Mouse (Mus musculus) ES-E14 (cell line): ENCODE results near the gene Atp1a4. TPM values are rescaled to one million over a fixed set of nuclear protein-coding genes. Genes with fewer than 3 reads are reported as not detected.

Experiments used
- DNase-seq: peaks from one replicate; pipeline ENCODE4 v3.0.0-alpha.2; 2013; ENCODE audit warnings: low read depth, low spot score
- H3K27ac ChIP-seq: 2 replicates; pipeline ENCODE4 v1.5.1; 2012; ENCODE audit warnings: low read depth, mild to moderate bottlenecking, low read length, moderate library complexity, mixed read lengths; ENCODE audit not compliant: poor library complexity, insufficient read depth, severe bottlenecking
- H3K36me3 ChIP-seq: 2 replicates; pipeline ENCODE4 v1.6.1; 2012; ENCODE audit warnings: mild to moderate bottlenecking, low read length, moderate library complexity, mixed read lengths; ENCODE audit not compliant: control insufficient read depth, poor library complexity, insufficient read depth, severe bottlenecking
- H3K4me1 ChIP-seq, 2 experiments: fragments of 150-350 bp in 1 of 2; sonication (generic) in 1 of 2; 2 replicates each; pipeline ENCODE4 v1.6.1; 2012; ENCODE audit warnings: low read length in 2 of 2, mild to moderate bottlenecking in 1 of 2, mixed read lengths in 1 of 2; ENCODE audit not compliant: control insufficient read depth in 2 of 2, insufficient read depth in 2 of 2, poor library complexity in 1 of 2
- H3K4me3 ChIP-seq, 2 experiments: fragments of 150-350 bp in 1 of 2; sonication (generic) in 1 of 2; 2 replicates each; pipeline ENCODE4 v1.5.1; 2012; ENCODE audit warnings: low read length in 2 of 2, low read depth in 1 of 2, mild to moderate bottlenecking in 1 of 2, mixed read lengths in 1 of 2; ENCODE audit not compliant: insufficient read depth in 1 of 2, poor library complexity in 1 of 2, severe bottlenecking in 1 of 2
- H3K9ac ChIP-seq: 2 replicates; pipeline ENCODE4 v1.6.1; 2012; ENCODE audit warnings: low read depth, mild to moderate bottlenecking, low read length, mixed read lengths; ENCODE audit not compliant: poor library complexity, insufficient read depth, severe bottlenecking
- H3K9me3 ChIP-seq: fragments of 150-350 bp; sonication (generic); 2 replicates; pipeline ENCODE4 v1.6.1; 2012; ENCODE audit warnings: low read depth, mild to moderate bottlenecking, low read length; ENCODE audit not compliant: control insufficient read depth, insufficient read depth
- CHD2 ChIP-seq: IDR thresholded peaks from 2 replicates; pipeline ENCODE4 v1.6.1; 2014; ENCODE audit warnings: mild to moderate bottlenecking, low read depth, low read length, inconsistent platforms
- HCFC1 ChIP-seq: IDR thresholded peaks from 2 replicates; pipeline ENCODE4 v1.6.1; 2012; ENCODE audit warnings: low read length, inconsistent platforms, borderline replicate concordance; ENCODE audit not compliant: insufficient read depth
- MAFK ChIP-seq: IDR thresholded peaks from 2 replicates; pipeline ENCODE4 v1.6.1; 2014; ENCODE audit warnings: mild to moderate bottlenecking, low read depth, low read length, inconsistent platforms; ENCODE audit not compliant: insufficient read depth
- ZC3H11A ChIP-seq: IDR thresholded peaks from 2 replicates; pipeline ENCODE4 v1.6.1; 2012; ENCODE audit warnings: low read depth, mild to moderate bottlenecking, inconsistent platforms, low read length, borderline replicate concordance
- ZNF384 ChIP-seq: IDR thresholded peaks from 2 replicates; pipeline ENCODE4 v1.6.1; 2012; ENCODE audit warnings: low read depth, low read length, inconsistent platforms
- in situ Hi-C, 2 experiments: fragments of 600-800 bp; cut with MboI; formaldehyde crosslinking; loops; one replicate each; pipeline ENCODE4 v1.15.1; 2025; ENCODE audit warnings: low sequenced_read_pairs in 2 of 2, inconsistent platforms in 1 of 2; ENCODE audit not compliant: unreplicated experiment in 2 of 2
- total RNA-seq: library from RNA; depleted of rRNA; stranded (reverse); fragments of 300-350 nt; gene quantifications from 2 replicates; pipeline ENCODE4 v1.2.3, GENCODE M21; 2012

Gene Atp1a4
- total RNA-seq, 1 experiment = 2.2 TPM

GRCm38 (mm10) chr1:172274116-172274515 is 15.9 kb upstream of the Atp1a4 start:
- H3K27ac ChIP-seq = no peak overlapping the region

GRCm38 (mm10) chr1:172273386-172273785 is 15.2 kb upstream of the Atp1a4 start:
- Histone ChIP-seq H3K9ac (no peak overlapping the region), H3K27ac (no peak overlapping the region), H3K9me3 (no peaks in the 10 kb centered on the region), H3K4me1 (peaks cover 0 to 4% of the 10 kb centered on the region in 2 experiments; a peak in 1 of 4 replicates), H3K36me3 (no peaks in the 10 kb centered on the region), H3K4me3 (no peak overlapping the region)
- in situ Hi-C loops = no loop called here
- TF ChIP-seq ZC3H11A = no peak
- no peak for TF ChIP-seq ZNF384
- no peak for TF ChIP-seq CHD2
- DNase-seq = no peak

More at GRCm38 (mm10) chr1:172274116-172274515, 15.9 kb upstream of the Atp1a4 start:
- DNase-seq = no peak
- Histone ChIP-seq H3K9ac (no peak overlapping the region), H3K4me3 (no peak overlapping the region), H3K36me3 (no peaks in the 10 kb centered on the region), H3K9me3 (no peaks in the 10 kb centered on the region), H3K4me1 (peaks cover 0 to 4% of the 10 kb centered on the region in 2 experiments; a peak in 1 of 4 replicates)
- in situ Hi-C loops = no loop called here
- no peak for TF ChIP-seq HCFC1
- no peak for TF ChIP-seq CHD2
- no peak for TF ChIP-seq ZNF384
- no peak for TF ChIP-seq MAFK
- no peak for TF ChIP-seq ZC3H11A

GRCm38 (mm10) chr1:172271765-172272164 is 13.6 kb upstream of the Atp1a4 start:
- H3K9me3 ChIP-seq = no peaks in the 10 kb centered on the region
- no peak overlapping the region for H3K4me3 ChIP-seq
- in situ Hi-C loops = no loop called here
- no peak overlapping the region for H3K9ac ChIP-seq
- TF ChIP-seq CHD2 (no peak), ZC3H11A (no peak), HCFC1 (no peak), MAFK (no peak), ZNF384 (no peak)
- no peak for DNase-seq
- no peaks in the 10 kb centered on the region for H3K36me3 ChIP-seq
- H3K4me1 ChIP-seq = peaks cover 0 to 4% of the 10 kb centered on the region in 2 experiments; a peak in 1 of 4 replicates
- no peak overlapping the region for H3K27ac ChIP-seq

GRCm38 (mm10) chr1:172271208-172271607 is 13.0 kb upstream of the Atp1a4 start:
- Histone ChIP-seq H3K9me3 (no peaks in the 10 kb centered on the region), H3K27ac (no peak overlapping the region), H3K4me1 (peaks cover 0 to 4% of the 10 kb centered on the region in 2 experiments; a peak in 1 of 4 replicates), H3K36me3 (no peaks in the 10 kb centered on the region), H3K4me3 (no peak overlapping the region), H3K9ac (no peak overlapping the region)
- in situ Hi-C loops = no loop called here
- TF ChIP-seq ZC3H11A = no peak
- no peak for TF ChIP-seq CHD2
- TF ChIP-seq ZNF384 = no peak
- no peak for TF ChIP-seq MAFK
- TF ChIP-seq HCFC1 = no peak
- DNase-seq = no peak

GRCm38 (mm10) chr1:172261477-172262078 is 3.4 kb upstream of the Atp1a4 start, which contains the start of gene Igsf8:
TSS of gene Igsf8 (plus strand) at chr1:172261641.
- Histone ChIP-seq H3K9ac (no peak within 1 kb of the TSS; the same call in 1 of the 2 replicates), H3K4me3 (no peak within 1 kb of the TSS), H3K36me3 (no peaks in the 10 kb centered on the region), H3K27ac (no peak within 1 kb of the TSS), H3K9me3 (no peaks in the 10 kb centered on the region), H3K4me1 (peaks cover 4% of the 10 kb centered on the region in 2 experiments; a peak in 2 of 4 replicates)
- TF ChIP-seq CHD2 (no peak), ZNF384 (no peak), HCFC1 (no peak), MAFK (no peak), ZC3H11A (no peak)
- in situ Hi-C loops = no loop called here
- DNase-seq = no peak
